Mouse (Mus musculus) small intestine, adult 2 months (tissue): ENCODE measurements around the gene Marveld2.

Source experiments
- CTCF ChIP-seq: fragments of 200-500 bp; IDR thresholded peaks from 2 replicates; pipeline ENCODE4 v1.5.1; 2012; ENCODE audit warnings: low read depth, mild to moderate bottlenecking, control low read depth, inconsistent platforms, low read length, moderate library complexity, mixed read lengths; ENCODE audit not compliant: insufficient replicate concordance, insufficient read length; ENCODE audit errors: extremely low read depth
- POLR2A ChIP-seq: fragments of 200-500 bp; IDR thresholded peaks from 2 replicates; pipeline ENCODE4 v1.6.1; 2012; ENCODE audit warnings: low read depth, mild to moderate bottlenecking, control low read depth, inconsistent platforms, low read length, moderate library complexity

GRCm38 (mm10) chr13:100552009-100552368 lies 64.8 kb downstream of the Marveld2 start:
- TF ChIP-seq CTCF = no peak
- no peak for TF ChIP-seq POLR2A
